Mouse (Mus musculus) left cerebral cortex, adult 2 months (tissue): ENCODE results near the gene Trmt44. TPM values are rescaled to one million over a fixed set of nuclear protein-coding genes. Genes with fewer than 3 reads are reported as not detected.

Experiments used
- DNase-seq, 2 experiments: peaks; one replicate each; pipeline ENCODE4 v3.0.0; 2021 to 2022; ENCODE audit warnings: low spot score in 2 of 2, mixed read lengths in 1 of 2; ENCODE audit errors: extremely low spot score in 1 of 2
- H3K27ac ChIP-seq: fragments of 200-600 bp; 2 replicates; pipeline ENCODE4 v1.8.1; 2022
- H3K4me3 ChIP-seq: fragments of 200-600 bp; 2 replicates; pipeline ENCODE4 v1.8.1; 2022
- CTCF ChIP-seq: fragments of 200-600 bp; IDR thresholded peaks from 2 replicates; pipeline ENCODE4 v1.8.1; 2022; ENCODE audit warnings: antibody characterized with exemption, mild to moderate bottlenecking, moderate library complexity
- intact Hi-C: fragments of 180-260 bp; cut with DNase I; formaldehyde crosslinking; loops from one replicate; pipeline ENCODE4 v1.15.1; 2025
- total RNA-seq, 2 experiments: library from RNA; stranded (reverse); gene quantifications; 2 replicates each; pipeline ENCODE4 v1.2.3; 2021

Gene Trmt44
- total RNA-seq, 2 experiments from 2014 or later = 9.4 to 9.6 TPM

- Histone ChIP-seq H3K4me3 (no peak overlapping the region), H3K27ac (no peak overlapping the region)
- intact Hi-C loops = no loop called here
- TF ChIP-seq CTCF = peak; percentile 49
- DNase-seq = no peak
Measured at GRCm38 (mm10) chr5:35536271-35536670, 38.6 kb downstream of the Trmt44 start.

- H3K27ac ChIP-seq = no peak overlapping the region
- intact Hi-C loops = no loop called here
- no peak for DNase-seq
- TF ChIP-seq CTCF = no peak
- H3K4me3 ChIP-seq = no peak overlapping the region
Measured at GRCm38 (mm10) chr5:35531586-35531985, 43.3 kb downstream of the Trmt44 start.

- no peak overlapping the region for H3K27ac ChIP-seq
- TF ChIP-seq CTCF = peak; percentile 77
- intact Hi-C loops = no loop called here
- H3K4me3 ChIP-seq = no peak overlapping the region
- peak; percentile 29 to 59 for DNase-seq
Measured at GRCm38 (mm10) chr5:35530442-35530841, 44.4 kb downstream of the Trmt44 start.

GRCm38 (mm10) chr5:35525469-35526123, 49.3 kb downstream of the Trmt44 start, which contains the start of gene Cpz:
Gene Cpz, minus strand, starts transcription at chr5:35525698.
- intact Hi-C loops = no loop called here
- H3K4me3 ChIP-seq = no peak within 1 kb of the TSS
- DNase-seq = peak in 1 of 2 experiments; percentile 30

GRCm38 (mm10) chr5:35524381-35524780, 50.5 kb downstream of the Trmt44 start:
- TF ChIP-seq CTCF = no peak
- no peak for DNase-seq
- Histone ChIP-seq H3K27ac (no peak overlapping the region), H3K4me3 (no peak overlapping the region)
- intact Hi-C loops = loop anchor here (1.0 kb wide), 2 partner anchors 39 to 189 kb away; no protein-coding TSS in a partner anchor

More at GRCm38 (mm10) chr5:35525469-35526123, 49.3 kb downstream of the Trmt44 start, which contains the start of gene Cpz:
- no peak for TF ChIP-seq CTCF
- no peak within 1 kb of the TSS for H3K27ac ChIP-seq

- H3K27ac ChIP-seq = no peak overlapping the region
- intact Hi-C loops = loop anchor here (1.0 kb wide), 2 partner anchors 40 to 190 kb away; no protein-coding TSS in a partner anchor
- peak; percentile 84 for TF ChIP-seq CTCF
- DNase-seq = peak; percentile 53 to 74
- no peak overlapping the region for H3K4me3 ChIP-seq
Measured at GRCm38 (mm10) chr5:35523735-35524134, 51.1 kb downstream of the Trmt44 start.

GRCm38 (mm10) chr5:35516781-35517180, 58.1 kb downstream of the Trmt44 start:
- H3K4me3 ChIP-seq = no peak overlapping the region
- no peak for DNase-seq
- intact Hi-C loops = no loop called here
- H3K27ac ChIP-seq = no peak overlapping the region
- TF ChIP-seq CTCF = no peak

GRCm38 (mm10) chr5:35510589-35510988, 64.3 kb downstream of the Trmt44 start:
- DNase-seq = peak; percentile 60 to 65
- peak; percentile 84 for TF ChIP-seq CTCF
- intact Hi-C loops = loop anchor here (1.0 kb wide), 2 partner anchors 130 to 148 kb away; no protein-coding TSS in a partner anchor
- H3K4me3 ChIP-seq = no peak overlapping the region
- no peak overlapping the region for H3K27ac ChIP-seq

Other genes starting within 250 kb of the Trmt44 start
- not detected for gene Hmx1, start 186.0 kb downstream of the Trmt44 start, total RNA-seq
- gene Cpz, start 49.4 kb downstream of the Trmt44 start, total RNA-seq = under 1 TPM in 1 of 2 experiments, not detected in 1; 0.14 TPM
- gene Acox3, start 8.0 kb upstream of the Trmt44 start, total RNA-seq = 10 to 100 TPM; 31.6 to 32.0 TPM
- gene Htra3, start 104.7 kb upstream of the Trmt44 start, total RNA-seq = 1 to 10 TPM; 5.9 TPM
- 1 to 10 TPM; 2.4 to 4.3 TPM for gene Sh3tc1, start 164.9 kb upstream of the Trmt44 start, total RNA-seq
- gene Ablim2, start 182.8 kb upstream of the Trmt44 start, total RNA-seq = 100 to 1,000 TPM; 191 to 208 TPM